Mouse (Mus musculus): ENCODE measurements around the gene Gm5798. TPM values are rescaled to one million over a fixed set of nuclear protein-coding genes. Genes with fewer than 3 reads are reported as not detected.
"Not testable (repeated sequence)": the region's sequence is repeated elsewhere in the genome, so short reads cannot be mapped to it uniquely, and the experiment has no call there.

Gene Gm5798
- total RNA-seq (2022): not detected

- not testable (repeated sequence) for DNase-seq (ENCODE audit: low spot score in 2 of 2)
Measured at GRCm38 (mm10) chr14:41348309-41348708, at the start of gene Gm5798. Gene Gm5798, plus strand, starts transcription at chr14:41348609.

GRCm38 (mm10) chr14:41386279-41386678 lies 37.9 kb downstream of the Gm5798 start, which contains the start of gene Gm7945:
Gene Gm7945, minus strand, starts transcription at chr14:41386379.
- DNase-seq (ENCODE audit: low spot score in 2 of 2): not testable (repeated sequence)

Other genes starting within 250 kb of the Gm5798 start
- gene Mat1a, start 243.6 kb upstream of the Gm5798 start, total RNA-seq (2022): 1 to 10 TPM in 1 of 4 experiments, not detected in 3; 1.2 TPM
- not detected for gene Sftpa1, start 216.8 kb upstream of the Gm5798 start, total RNA-seq (2022)
- not detected for gene Mbl1, start 197.2 kb upstream of the Gm5798 start, total RNA-seq (2022)
- gene Sftpd, start 163.5 kb upstream of the Gm5798 start, total RNA-seq (2022): not detected
- not detected for gene Gm2832, start 69.8 kb upstream of the Gm5798 start, total RNA-seq (2022)
- not detected for gene Gm7945, start 37.8 kb downstream of the Gm5798 start, total RNA-seq (2022)
- gene Gm6482, start 59.7 kb downstream of the Gm5798 start, total RNA-seq (2022): not detected
- not detected for gene Gm7954, start 104.9 kb downstream of the Gm5798 start, total RNA-seq (2022)
- gene Gm3486, start 140.9 kb downstream of the Gm5798 start, total RNA-seq (2022): not detected
- not detected for gene Gm7970, start 207.0 kb downstream of the Gm5798 start, total RNA-seq (2022)
- gene 1700049E17Rik2, start 224.6 kb downstream of the Gm5798 start, total RNA-seq (2022): not detected